Mouse (Mus musculus) liver, adult 2 months (tissue): ENCODE data around the gene Ranbp9. TPM values are rescaled to one million over a fixed set of nuclear protein-coding genes. Genes with fewer than 3 reads are reported as not detected.

Source experiments
- DNase-seq: peaks from one replicate; pipeline ENCODE4 v3.0.0-alpha.2; 2011; ENCODE audit warnings: low read depth, low spot score; ENCODE audit errors: extremely low read depth
- H3K27ac ChIP-seq: fragments of 200-500 bp; replicated peaks from 2 replicates; pipeline ENCODE4 v1.5.1; 2012; ENCODE audit warnings: low read depth, mild to moderate bottlenecking, control low read depth, inconsistent platforms, low read length; ENCODE audit not compliant: insufficient read depth
- H3K27me3 ChIP-seq: fragments of 200-500 bp; 2 replicates; pipeline ENCODE4 v1.6.1; 2012; ENCODE audit warnings: mild to moderate bottlenecking, moderate library complexity, low read length, inconsistent platforms; ENCODE audit not compliant: control insufficient read depth, insufficient read depth
- H3K36me3 ChIP-seq: fragments of 200-500 bp; 2 replicates; pipeline ENCODE4 v1.6.1; 2012; ENCODE audit warnings: low read length, inconsistent platforms; ENCODE audit not compliant: control insufficient read depth, insufficient read depth
- H3K4me1 ChIP-seq: fragments of 200-500 bp; 2 replicates; pipeline ENCODE4 v1.6.1; 2011; ENCODE audit warnings: low read length; ENCODE audit not compliant: control insufficient read depth, insufficient read depth
- H3K4me3 ChIP-seq: fragments of 200-500 bp; 2 replicates; pipeline ENCODE4 v1.5.1; 2011; ENCODE audit warnings: low read depth, mild to moderate bottlenecking, control low read depth, low read length, moderate library complexity; ENCODE audit not compliant: insufficient read depth
- H3K79me2 ChIP-seq: fragments of 200-500 bp; 2 replicates; pipeline ENCODE4 v1.6.1; 2012; ENCODE audit warnings: inconsistent platforms, mild to moderate bottlenecking, low read length, moderate library complexity; ENCODE audit not compliant: control insufficient read depth, insufficient read depth
- H3K9ac ChIP-seq: fragments of 200-500 bp; 2 replicates; pipeline ENCODE4 v1.6.1; 2012; ENCODE audit warnings: low read depth, mild to moderate bottlenecking, control low read depth, inconsistent platforms, low read length
- CTCF ChIP-seq: fragments of 200-500 bp; IDR thresholded peaks from 2 replicates; pipeline ENCODE4 v1.5.1; 2011; ENCODE audit warnings: low read depth, low read length, control low read depth
- POLR2A ChIP-seq: fragments of 200-500 bp; IDR thresholded peaks from 2 replicates; pipeline ENCODE4 v1.6.1; 2011; ENCODE audit warnings: low read length, control low read depth; ENCODE audit not compliant: insufficient read depth; ENCODE audit errors: extremely low read depth
- WGBS: fragments of 180-500 bp; shearing (Covaris S2); methylation state at CpG from one replicate; pipeline ENCODE4 v1.1.7; 2018; 5-methylcytosine and 5-hydroxymethylcytosine counted together
- polyA plus RNA-seq: library from polyadenylated mRNA; depleted of rRNA; stranded (reverse); fragments of >200 nt; gene quantifications from 2 replicates; pipeline ENCODE4 v1.2.3, GENCODE M21; 2012
- total RNA-seq: library from RNA; depleted of rRNA; stranded (reverse); fragments of >200 nt; gene quantifications from 2 replicates; pipeline ENCODE4 v1.2.3, GENCODE M21; 2014

Gene Ranbp9
- total and polyA plus RNA-seq, 2 experiments: 17.8 to 27.8 TPM

- peaks cover 2% of the 10 kb centered on the region; the same call in 1 of the 2 replicates for H3K4me1 ChIP-seq
- DNase-seq: no peak
- no peak overlapping the region for H3K27ac ChIP-seq
- H3K27me3 ChIP-seq: no peaks in the 10 kb centered on the region
- TF ChIP-seq CTCF (no peak), POLR2A (no peak)
- H3K9ac ChIP-seq: no peak overlapping the region
- H3K4me3 ChIP-seq: no peak overlapping the region
- WGBS: 87% methylated on average over 5 of the region's 5 CpGs
- no peaks in the 10 kb centered on the region for H3K79me2 ChIP-seq
- H3K36me3 ChIP-seq: peaks cover 39% of the 10 kb centered on the region
These were observed 81.5 kb downstream of the Ranbp9 start for GRCm38 (mm10) chr13:43399576-43399975.

GRCm38 (mm10) chr13:43398297-43399080, 82.6 kb downstream of the Ranbp9 start, which contains the start of gene Nol7:
Gene Nol7, plus strand, starts transcription at chr13:43398390.
- Histone ChIP-seq H3K27me3 (no peaks in the 10 kb centered on the region), H3K4me3 (peak within 1 kb of the TSS; percentile 96), H3K79me2 (no peaks in the 10 kb centered on the region), H3K9ac (peak within 1 kb of the TSS; percentile 99), H3K36me3 (peaks cover 35% of the 10 kb centered on the region), H3K4me1 (peaks cover 2% of the 10 kb centered on the region; the same call in 1 of the 2 replicates), H3K27ac (peak within 1 kb of the TSS; percentile 90)
- TF ChIP-seq POLR2A (peak; percentile 54; the same call in 1 of the 2 replicates), CTCF (peak; percentile 89)
- DNase-seq: peak; percentile 74
- WGBS: under 1% methylated on average over 71 of the region's 72 CpGs

GRCm38 (mm10) chr13:43397700-43398296, 83.3 kb downstream of the Ranbp9 start:
- Histone ChIP-seq H3K4me3 (peak overlapping the region; percentile 96), H3K4me1 (peaks cover 2% of the 10 kb centered on the region; the same call in 1 of the 2 replicates), H3K9ac (no peak overlapping the region), H3K36me3 (peaks cover 28% of the 10 kb centered on the region), H3K79me2 (no peaks in the 10 kb centered on the region), H3K27ac (no peak overlapping the region), H3K27me3 (no peaks in the 10 kb centered on the region)
- DNase-seq: no peak
- WGBS: 49% methylated on average over 14 of the region's 17 CpGs
- TF ChIP-seq POLR2A: no peak
- no peak for TF ChIP-seq CTCF

GRCm38 (mm10) chr13:43385321-43385720, 95.8 kb downstream of the Ranbp9 start:
- no peaks in the 10 kb centered on the region for H3K79me2 ChIP-seq
- H3K4me3 ChIP-seq: no peak overlapping the region
- peaks cover 16% of the 10 kb centered on the region; the same call in 1 of the 2 replicates for H3K36me3 ChIP-seq
- no peaks in the 10 kb centered on the region for H3K4me1 ChIP-seq
- TF ChIP-seq CTCF (no peak), POLR2A (no peak)
- H3K27ac ChIP-seq: no peak overlapping the region
- 97% methylated on average over 10 of the region's 10 CpGs for WGBS
- no peaks in the 10 kb centered on the region for H3K27me3 ChIP-seq
- H3K9ac ChIP-seq: no peak overlapping the region
- no peak for DNase-seq

- 73% methylated on average over 3 of the region's 3 CpGs for WGBS
- no peak for TF ChIP-seq POLR2A
- TF ChIP-seq CTCF: no peak
- H3K27ac ChIP-seq: no peak overlapping the region
- H3K27me3 ChIP-seq: no peaks in the 10 kb centered on the region
- H3K4me3 ChIP-seq: no peak overlapping the region
- DNase-seq: no peak
- H3K4me1 ChIP-seq: no peaks in the 10 kb centered on the region
- no peaks in the 10 kb centered on the region for H3K79me2 ChIP-seq
- H3K9ac ChIP-seq: no peak overlapping the region
- H3K36me3 ChIP-seq: peaks cover 13% of the 10 kb centered on the region; the same call in 1 of the 2 replicates
These were observed 101.1 kb downstream of the Ranbp9 start for GRCm38 (mm10) chr13:43379989-43380388.
